Mouse (Mus musculus) megakaryocyte-erythroid progenitor cell, adult 5-6 weeks (primary cell): Measurements from ENCODE around the gene Mfsd2a. TPM values are rescaled to one million over a fixed set of nuclear protein-coding genes. Genes with fewer than 3 reads are reported as not detected.

ENCODE experiments used
- ATAC-seq: replicated peaks from 2 replicates; pipeline ENCODE4 v1.8.0; 2016; ENCODE audit warnings: mild to moderate bottlenecking, inconsistent platforms; ENCODE audit not compliant: severe bottlenecking, poor library complexity, low FRiP score, low TSS enrichment
- total RNA-seq, 2 experiments: library from RNA; stranded (forward) in 1 of 2; stranded (reverse) in 1 of 2; fragments of 200-1000, 215-1000 nt in 1 of 2; fragments of >200 nt in 1 of 2; fragmentation: Nextera tagmentation in 1 of 2; gene quantifications; 2 replicates each; pipeline ENCODE4 v1.2.3; 2014 to 2017

The Mfsd2a gene
- total RNA-seq, 2 experiments from 2014 or later: not detected

DNA sequence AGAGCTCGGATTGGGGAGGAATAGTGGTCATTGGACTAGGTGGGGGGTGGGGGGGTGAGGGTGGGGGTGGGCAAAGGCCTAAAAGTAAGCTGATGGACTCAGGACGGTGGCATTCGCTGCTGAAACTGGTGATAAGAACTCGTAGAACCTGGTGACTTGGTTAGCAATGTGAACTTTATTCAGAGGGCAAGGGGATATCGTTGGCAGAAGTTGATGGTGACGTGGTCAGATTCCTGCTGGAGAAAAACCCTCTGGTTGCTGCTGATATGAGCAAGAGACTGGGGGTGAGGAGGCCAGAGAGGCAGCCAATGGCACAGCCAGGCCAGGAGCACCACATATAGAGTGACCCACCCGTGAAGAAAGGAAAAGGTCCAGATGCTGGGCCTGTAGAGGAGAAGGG, 20.2 kb upstream of the Mfsd2a start:
- ATAC-seq: no peak

DNA sequence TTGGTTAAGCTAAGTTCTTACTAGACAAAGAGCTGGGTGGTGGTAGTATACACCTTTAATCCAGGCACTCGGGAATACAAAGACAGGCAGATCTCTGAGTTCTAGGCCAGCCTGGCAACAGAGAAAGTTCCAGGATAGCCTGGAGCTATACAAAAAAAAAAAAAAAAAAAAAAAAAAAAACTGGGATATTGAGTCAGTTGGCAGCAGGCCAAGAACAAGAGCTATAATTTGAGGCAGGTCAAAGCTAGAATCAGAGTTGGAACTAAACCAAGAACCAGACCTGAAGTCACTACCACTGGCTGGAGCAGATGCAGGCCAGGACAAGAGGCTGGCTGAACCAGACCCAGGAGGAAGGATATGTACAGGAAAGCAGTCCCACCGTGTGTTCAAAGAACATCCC, 19.7 kb upstream of the Mfsd2a start:
- ATAC-seq: no peak

DNA sequence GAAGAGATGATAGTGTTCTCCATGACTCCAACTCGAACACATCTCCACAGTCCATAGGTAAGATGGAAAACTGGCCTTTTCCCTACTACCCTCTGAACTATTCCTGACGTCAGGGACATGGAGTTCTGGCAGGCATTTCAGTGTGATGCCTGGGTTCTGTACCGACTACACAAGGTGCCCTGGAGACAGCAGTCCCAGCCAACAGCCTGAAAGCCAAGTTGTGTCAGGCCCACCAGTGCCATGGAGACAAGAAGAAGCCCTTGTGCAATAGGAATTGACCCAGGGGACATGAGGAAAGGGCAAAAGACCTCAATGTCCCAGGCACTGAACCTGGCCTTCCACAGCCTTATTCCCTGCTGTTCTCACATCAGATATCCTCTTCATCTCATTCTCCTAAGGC, 18.8 kb upstream of the Mfsd2a start:
- ATAC-seq: no peak

DNA sequence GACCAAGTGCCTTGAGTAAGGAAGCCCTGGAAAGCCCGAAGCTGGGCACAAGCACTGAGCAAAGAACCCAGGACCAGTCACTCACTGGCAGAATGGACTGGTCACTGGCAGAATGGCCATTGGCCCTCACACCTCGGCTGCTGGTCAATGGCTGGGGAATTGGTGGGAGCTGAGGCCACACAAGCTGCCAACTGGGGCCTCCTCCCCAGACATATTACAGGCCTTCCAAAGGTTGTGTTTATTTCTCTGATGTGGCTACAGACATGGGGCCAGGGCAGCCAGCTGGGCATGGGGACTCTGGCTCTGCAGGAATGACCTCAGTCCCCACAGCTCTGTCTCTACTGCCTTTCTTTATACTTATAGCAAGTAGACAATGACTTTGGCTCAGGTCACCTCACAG, 17.9 kb upstream of the Mfsd2a start:
- no peak for ATAC-seq

DNA sequence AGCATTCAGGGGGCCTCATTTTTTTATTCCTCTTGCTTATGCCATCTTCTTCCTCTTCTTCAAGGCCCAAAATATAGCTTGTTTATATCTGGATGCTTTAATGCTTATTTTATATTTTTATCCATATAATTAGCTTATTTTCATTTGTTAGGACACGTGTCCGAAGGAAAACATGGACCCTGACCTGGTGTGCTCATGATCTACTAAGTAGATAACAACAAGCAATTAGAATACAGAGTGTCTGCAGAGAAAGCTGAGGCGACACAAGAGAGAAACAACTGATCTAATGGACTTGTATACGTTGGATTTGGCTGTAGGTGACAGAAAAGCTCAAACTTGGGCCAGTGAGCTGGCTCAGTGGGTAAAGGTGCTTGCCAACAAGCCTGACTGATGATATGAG, 15.9 kb upstream of the Mfsd2a start:
- ATAC-seq: no peak

DNA sequence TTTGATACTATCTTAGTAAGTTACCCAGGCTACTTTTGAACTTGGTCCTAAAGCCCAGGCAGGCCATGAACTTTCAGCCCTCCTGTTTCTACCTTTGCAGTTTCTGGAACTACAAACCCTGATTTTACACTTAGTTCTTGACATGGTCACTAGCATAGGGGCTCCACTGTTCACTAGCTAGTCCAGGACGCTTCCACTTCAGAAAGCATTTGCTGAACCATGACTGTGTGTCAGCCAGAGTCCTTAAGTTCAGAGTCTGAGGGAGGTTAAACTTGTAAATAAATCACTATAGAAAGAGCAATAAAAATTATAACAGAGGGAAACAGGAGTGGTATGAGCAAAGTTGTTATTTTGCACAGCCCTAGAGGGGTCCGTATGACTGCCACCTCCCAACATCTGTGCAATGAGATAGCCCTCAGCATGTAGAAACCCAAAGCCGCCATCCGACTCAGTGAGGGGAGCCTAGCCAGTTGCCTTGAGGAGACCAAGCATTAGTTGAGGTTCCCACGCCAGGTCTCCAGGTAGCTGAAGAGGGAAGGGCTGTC, 14.1 kb upstream of the Mfsd2a start:
- ATAC-seq: no peak

DNA sequence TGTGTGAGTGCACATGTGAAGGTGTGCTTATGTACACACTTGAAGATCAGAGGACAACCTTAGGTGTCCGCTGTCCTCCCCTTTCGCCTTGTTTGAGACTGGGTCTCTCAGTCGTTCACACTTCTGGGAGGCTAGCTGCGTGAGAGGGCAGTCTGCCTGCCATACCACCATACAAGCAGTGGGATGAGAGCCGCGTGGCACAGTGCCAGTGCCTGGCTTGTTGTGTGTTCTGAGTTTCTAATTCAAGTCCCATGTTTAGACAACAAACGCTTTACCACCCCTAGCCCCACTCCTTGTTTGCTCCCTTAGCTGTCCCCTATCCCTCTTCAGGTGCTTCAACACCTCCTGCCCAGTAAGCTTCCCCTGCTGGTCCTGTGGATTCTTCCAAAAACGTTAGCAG, 11.1 kb upstream of the Mfsd2a start:
- no peak for ATAC-seq

DNA sequence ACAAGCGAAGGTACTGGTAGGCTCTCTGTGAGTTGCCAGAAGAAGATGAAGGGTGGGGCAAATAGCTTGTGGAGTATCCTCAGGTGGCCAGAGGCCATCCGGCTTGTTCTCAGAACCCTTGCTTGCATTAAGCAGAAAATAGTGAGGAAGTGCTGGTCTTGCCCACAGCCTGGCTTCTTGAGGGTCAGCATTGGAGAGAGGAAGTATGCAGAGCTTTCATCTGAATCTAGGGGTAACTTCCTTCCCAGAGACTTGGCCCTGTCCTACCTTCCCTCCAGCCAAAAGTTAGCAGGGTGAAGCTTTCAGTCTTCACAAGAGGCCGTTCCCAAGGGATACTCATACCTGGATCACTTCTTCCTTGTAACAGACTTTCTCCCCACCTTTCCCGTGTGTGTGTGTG, 10.7 kb upstream of the Mfsd2a start:
- no peak for ATAC-seq

DNA sequence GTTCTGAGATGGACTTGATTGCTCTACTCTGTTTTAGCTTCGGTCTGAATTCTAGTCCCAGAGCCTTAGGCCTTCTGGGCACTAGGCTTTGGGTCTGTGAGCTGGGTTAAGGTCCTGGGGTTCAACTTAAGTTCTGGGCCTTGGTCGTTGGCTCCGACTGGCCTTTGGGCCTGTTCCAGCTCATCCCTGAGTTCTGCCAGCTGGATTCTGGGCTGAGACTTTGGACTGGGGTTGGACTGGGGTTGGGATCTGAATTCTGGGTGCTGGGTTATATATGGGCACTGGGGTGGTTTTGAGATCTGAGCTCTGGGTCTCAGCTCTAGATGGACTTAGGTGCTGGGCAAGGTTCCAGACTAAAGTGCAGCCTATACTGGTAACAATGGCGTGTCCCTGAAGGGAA, 10.2 kb upstream of the Mfsd2a start:
- no peak for ATAC-seq

DNA sequence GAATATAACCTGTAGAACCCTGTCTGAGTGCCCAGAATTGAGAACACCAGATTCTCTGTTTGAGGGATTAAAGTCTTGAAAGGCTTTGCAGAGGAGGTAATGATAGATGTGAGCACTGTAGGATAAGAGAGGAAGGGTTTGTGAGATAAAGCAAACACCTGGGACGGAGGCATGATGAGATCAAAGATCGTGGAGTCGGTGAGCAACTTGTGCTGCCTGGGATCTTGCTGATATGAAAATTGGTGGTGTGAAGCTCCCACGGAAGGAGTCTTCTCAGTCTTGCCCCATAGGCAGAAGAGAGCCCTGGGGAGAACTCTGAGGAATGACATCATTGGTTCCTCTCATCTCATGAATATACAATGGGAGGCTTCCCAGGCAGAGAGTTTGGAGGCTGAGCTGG, 7.1 kb upstream of the Mfsd2a start:
- no peak for ATAC-seq

DNA sequence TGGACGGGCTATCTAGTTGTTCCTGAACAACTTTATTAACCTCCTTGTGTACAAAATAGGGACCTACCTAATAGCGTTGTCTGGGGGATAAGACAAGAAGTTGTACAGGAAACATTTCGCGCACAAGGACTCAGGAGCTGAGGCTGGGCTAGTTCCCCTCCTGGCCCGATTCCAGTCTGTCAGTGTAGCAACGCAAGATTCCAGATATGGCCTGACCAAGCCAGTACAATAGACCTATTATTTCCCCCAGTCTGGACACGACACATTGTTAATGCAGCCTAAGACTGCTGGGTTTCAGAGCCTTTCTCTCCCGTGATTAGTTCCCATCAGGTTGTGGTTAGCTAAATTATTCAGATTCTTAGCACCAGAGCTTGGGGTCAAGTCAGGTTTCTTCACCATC, 1.8 kb upstream of the Mfsd2a start:
- ATAC-seq: no peak

DNA sequence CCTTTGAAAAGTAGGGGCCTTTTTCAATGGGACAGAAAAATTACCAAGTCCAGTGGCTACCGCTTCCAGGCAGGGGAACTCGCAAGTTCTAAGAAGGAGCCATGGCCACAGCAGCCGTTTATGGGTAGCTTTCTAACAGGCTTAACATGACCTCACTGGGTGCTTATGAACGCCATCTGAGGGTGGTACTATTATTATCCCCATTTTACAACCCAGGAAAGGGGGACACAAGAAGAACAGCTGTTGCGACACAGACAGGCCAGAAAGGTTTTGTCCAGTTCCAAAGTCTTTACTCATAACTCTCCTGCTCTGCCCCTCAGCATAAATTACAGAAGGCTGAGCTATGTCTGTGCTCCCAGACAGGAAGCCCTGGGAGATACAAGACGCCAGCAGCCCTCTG, 601 bp upstream of the Mfsd2a start:
- no peak for ATAC-seq

DNA sequence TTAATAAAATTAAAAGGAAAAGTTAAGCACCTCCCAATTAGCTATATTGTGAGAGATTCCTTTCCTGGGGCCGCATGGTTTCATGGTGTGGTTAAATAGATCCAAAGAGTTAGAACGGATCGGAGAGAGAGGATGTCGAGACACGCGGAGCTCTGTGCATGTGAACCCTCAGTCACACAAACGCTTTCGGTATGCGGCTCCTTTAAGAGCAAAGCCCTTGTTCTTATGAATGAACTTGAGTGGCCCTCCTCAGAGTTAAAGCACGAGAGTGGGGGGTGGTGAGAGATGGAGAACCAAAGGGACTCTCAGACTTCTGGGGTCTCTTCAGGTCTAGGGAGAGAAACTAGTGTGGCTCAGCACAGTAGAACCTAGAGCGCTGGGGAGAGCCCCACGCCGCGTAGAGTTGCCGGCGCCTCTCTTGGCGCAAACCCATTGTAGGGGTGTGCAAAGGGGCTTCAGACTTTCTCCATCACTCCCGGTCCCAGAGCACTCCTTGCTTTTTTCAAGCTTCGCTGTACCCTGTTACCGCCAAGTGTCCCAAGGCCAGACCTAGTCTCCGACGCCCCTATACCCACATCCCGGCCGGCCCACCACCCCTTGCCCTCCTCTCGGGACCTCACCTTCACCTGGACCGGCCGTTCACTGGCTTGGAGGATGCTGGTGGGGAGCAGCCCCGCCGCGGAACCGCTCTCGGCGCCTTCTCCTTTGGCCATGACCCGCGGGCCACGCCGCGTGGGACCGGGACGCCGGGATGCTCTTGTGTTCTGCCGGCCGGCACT, 478 bp downstream of the Mfsd2a start:
- 0 out of 2 replicates have a peak, but pooled peaks have one; percentile 19 for ATAC-seq

DNA sequence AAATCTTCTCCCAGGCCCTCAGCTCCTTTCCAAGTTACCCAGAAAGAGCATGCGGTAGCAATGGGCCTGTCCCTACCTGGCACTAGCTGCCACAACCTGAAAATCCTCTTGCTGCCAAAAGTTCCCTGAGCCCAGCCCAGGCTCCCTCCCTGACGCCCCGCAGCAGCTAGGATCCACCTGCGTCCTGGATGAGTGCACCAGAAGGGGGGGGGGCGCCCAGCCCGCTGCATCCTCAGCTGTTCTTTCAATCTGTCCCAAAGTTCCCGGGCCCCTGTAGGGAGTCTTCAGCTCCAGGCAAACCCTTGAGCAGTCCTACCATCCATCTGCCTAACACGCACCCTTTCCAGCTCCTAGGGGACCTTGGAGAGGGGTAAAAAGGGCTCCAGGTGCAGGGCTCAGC, 1.2 kb downstream of the Mfsd2a start:
- ATAC-seq: no peak

DNA sequence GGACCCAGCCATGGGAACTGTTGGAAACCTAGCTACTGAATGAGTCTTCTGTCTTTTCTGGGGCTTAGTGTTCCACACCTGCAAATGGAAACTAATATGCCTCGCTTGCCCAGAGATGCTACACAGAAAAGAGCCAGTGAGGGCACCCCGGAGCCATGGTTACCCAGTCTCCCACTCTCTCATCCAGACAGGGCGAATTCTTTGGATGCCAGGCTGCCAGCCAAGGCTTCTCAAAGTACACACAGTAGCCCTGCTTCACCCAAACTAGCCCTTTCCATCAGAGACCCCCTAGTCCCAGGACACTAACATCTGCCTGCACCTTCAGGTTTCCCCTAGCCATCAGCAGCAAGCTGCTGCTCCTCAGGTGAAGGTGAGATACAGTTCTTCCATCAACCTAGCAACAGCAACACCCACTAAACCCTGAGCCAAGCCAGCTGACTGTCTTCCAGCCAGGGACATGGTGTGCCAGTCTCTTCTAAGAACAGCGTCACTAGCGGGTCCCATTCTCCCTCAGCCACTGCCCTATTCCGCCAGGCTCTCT, 2.4 kb downstream of the Mfsd2a start:
- ATAC-seq: no peak

DNA sequence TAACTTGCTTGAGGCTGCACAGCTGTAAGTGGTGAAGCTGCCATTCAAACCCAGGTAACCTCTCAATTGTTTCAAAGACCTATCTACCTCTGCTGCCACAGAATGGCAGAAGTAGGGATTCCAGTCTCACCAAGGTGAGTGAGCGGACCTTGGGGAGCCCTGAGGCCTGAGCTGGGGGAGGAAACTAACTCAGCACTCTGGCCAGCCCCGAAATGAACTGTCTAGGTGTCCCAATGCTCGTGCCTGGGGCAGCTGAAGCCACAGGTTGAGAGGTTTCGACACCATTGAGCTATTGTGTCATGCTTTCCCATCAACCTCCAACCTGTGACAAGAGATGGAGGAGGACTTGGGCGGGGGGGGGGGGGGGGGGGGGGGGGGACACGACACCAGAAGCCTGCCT, 4.7 kb downstream of the Mfsd2a start:
- no peak for ATAC-seq

DNA sequence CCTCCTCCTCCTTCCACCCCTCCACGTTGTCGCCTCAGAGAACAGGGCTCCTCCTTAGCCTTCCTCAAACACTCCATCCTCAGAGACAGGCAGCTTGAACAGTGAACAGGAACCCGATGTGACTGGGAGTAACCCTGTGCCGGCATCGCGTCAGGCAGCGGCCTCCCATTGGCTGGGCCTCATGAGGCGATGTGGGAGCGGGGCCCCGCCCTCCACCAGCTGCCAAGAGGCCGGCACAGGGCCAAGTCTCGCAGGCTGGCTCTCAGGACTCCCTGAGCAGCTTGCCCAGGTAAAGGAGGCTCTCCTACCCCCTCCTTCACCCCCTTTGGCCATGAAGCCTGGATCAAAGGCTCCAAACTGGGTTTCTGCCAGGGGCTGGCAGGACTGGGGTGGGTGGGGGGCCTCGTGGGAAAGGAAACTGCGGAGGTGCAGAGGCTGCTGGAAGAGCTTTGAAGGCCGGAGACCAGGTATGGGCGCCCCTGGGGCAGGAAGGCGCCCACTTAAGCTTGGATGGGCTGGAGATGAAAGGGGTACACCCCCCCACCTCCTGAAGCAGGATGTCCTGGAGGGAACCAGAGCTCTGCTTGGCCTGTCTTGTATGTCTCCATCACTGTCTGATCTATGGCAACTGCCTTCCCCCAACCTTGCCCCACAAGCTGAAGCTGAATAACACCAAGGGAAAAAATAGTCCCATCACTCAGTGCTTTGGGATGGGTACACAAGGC, 5.4 kb downstream of the Mfsd2a start:
- peak; percentile 99 for ATAC-seq

DNA sequence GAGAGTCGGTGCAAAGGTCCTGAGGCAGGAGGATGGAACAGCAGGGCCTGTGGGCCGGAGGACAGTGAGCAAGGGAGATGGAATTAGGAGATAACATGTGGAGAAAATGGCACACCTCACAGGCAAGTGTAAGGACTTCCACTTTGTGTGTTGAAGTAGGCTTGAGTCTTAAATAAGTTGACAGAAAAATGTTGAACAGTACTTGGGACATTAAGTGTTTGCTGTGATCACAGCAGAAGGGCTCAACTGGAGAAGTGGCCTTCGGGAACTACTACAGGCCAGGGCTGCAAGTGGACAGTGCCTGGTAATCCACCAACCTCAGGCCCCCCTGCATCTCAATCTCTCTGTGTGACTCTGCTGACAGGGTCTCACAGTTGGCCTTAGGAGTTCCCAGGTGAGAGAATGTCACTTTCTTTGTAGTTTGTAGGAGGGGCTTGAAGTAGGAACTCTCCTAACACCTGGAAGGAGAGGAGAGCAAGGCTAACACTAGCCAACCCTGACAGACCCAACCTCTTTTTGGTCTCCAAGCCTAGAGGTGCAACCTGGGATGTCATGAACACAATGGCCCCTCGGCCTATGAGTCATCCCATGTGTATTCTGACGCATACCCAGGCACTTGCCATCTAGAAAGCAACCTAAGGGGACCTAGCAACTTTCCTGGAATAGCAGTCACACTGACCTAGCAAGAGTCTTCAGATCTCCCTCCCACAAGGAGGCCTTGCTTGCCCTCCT, 6.1 kb downstream of the Mfsd2a start:
- no peak; the same call in 1 of the 2 replicates for ATAC-seq

DNA sequence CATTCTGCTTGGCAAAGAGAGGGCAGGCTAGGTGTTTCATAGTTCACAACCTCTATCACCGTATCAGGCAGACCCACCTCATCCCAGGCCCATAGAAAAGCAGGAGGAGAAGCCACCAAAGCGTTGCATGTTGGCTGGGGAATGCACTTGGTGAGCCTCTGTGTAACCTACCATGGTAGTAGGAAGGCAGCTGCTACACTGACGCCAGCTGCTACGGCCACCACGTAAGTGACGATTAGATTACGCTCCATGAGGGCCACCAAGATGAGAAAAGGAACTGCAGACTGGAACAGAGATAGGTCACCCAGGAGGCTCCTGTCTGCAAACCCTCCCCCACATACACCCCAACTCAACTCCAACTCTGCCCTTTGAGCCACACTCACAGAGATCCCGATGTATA, 11.9 kb downstream of the Mfsd2a start:
- no peak for ATAC-seq

DNA sequence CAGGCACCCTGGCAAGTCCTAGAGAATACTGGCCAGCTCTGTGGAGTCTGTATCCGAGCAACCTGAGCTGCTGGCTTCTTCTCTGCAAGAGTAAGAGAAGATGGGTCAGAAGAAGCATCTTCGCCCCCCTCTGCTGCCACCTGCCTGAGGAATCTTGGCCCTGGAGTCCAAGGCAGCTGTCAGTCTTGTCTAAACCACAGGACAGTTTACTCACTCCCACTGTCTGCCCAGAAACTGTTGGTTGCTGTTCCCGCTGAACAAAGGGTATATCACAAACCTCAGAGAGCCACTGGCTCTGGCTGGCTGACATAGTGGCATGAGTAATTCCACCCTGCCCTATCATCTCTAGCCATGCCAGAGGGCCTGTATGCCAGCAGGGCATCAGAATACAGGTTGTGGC, 13.8 kb downstream of the Mfsd2a start:
- ATAC-seq: no peak
